Mouse (Mus musculus) activated CD4-positive, CD25-positive, alpha-beta regulatory T cell, adult 9 weeks (primary cell): ENCODE data around the gene Olfr108. TPM values are rescaled to one million over a fixed set of nuclear protein-coding genes. Genes with fewer than 3 reads are reported as not detected.

Experiments
- polyA plus RNA-seq: library from polyadenylated mRNA; unstranded; fragments of 100-300 nt; shearing (Covaris generic); gene quantifications from one replicate; pipeline ENCODE4 v1.2.1, GENCODE M21; 2017

The Olfr108 gene
- polyA plus RNA-seq = not detected

DNA sequence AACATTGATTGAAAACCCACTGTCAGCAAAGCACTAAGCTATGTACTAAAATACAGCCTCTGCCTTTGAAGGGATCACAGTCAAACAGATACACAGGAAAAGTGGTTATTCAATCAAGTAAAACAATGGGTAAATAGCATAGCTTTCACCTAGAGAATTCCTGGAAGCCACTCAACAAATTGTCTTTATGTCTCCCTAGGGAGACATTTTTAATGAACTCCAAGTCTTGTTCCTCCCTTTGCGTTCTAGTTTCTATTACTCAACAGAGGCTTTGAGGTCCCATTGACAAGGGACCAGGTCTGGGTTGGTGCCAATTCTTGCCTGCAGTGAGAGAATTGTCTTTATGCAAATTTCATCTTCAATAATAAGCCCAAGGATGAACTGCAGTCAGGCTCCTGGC is at the start of gene Olfr108:
Olfr108 (plus strand) TSS at position 301 of the 400 bp plus-strand sequence.

DNA sequence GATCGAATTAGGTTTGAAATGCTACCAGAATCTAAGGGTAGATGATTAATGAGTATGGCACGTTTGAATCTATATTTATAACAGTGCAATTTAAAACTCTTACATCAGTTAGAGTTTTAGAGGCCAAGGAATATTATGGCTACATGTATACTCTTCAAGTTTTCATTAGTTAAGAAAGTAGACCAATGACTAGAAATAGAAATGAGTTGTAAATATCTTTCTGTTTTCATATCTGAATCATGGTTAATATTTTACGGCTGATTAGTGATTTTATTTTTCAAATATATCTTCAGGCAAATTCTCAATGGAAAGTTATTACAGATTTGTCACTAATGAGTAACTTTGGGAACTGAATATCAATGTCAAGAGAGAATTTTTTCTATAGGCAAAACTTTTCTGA is 46.4 kb upstream of the Olfr108 start, which contains the start of gene Olfr107:
Olfr107 (plus strand) TSS at position 301 of the 400 bp plus-strand sequence.

DNA sequence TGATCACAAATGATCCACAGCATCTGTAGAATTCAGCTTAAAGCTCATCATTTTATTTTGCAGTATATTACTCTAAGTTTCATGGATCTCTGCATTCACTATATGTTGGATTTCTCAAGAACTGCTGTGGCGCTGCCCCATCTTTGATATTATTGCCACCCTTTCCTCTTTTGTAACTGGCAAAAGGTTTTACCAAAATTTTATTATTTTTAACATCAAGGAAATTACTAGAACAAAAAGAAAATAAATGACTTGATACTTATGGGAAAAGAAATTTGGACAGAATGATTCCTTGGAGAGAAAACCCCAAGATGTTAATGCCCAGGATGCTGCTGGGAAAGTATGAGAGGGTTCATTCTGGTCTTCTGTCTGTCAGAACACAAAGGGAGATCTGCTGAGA is 13.3 kb downstream of the Olfr108 start, which contains the start of gene Olfr109:
Olfr109 (plus strand) TSS at position 301 of the 400 bp plus-strand sequence.

DNA sequence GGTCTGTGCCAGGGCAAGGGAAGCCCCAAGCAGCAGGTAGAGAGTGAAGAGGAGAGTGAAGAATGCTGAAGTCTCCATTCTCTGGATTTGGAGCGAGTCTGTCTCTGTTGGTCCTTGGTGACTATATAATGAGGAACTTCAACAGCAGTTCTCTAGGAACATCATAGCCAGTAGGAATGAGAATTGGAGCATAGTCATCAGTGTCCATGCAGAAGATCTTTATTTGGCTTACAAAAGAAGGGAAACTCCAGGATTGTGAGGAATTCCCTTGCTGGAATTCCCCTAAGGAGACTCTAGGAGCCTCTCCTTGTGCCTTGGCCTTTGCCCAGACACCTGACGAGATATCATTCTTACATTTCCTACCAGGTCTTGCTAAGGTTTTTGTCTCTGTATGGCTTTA is 38.2 kb downstream of the Olfr108 start, which contains the start of gene H2-M2:
H2-M2 (minus strand) TSS at position 101 of the 400 bp plus-strand sequence.

DNA sequence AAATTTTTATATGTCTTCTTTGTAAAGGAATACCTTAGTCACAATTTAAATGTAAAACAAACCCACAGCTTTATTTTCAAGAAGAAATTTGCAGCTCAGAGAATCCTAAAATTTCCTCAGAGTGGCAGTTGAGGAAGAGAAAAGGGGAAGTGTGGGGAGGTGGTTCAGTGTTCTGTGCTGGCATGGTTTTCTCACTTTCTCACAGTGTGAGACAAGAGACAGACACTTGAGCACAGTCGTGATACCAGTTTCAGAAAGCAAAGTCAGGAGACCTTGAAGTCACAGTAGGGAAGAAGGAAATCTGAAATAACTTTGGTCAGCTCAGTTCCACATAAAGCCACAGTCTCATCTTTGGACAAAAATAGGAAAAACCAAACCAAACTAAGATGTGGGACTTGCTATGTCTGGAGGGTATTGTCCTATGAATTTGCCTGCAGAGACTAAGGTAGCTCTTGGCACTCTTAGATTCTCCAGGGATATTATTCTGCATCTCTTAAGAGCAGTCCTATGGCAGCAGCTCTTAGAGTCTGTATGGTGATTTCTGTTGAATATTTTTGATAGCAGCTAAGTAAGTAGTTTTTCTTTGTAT is 46.7 kb downstream of the Olfr108 start, which contains the start of gene Olfr110:
Olfr110 (plus strand) TSS at position 539 of the 589 bp plus-strand sequence.

Other genes starting within 250 kb of the Olfr108 start
- not detected for gene Olfr94, start 244.5 kb upstream of the Olfr108 start, polyA plus RNA-seq
- gene Olfr95, start 232.4 kb upstream of the Olfr108 start, polyA plus RNA-seq = not detected
- not detected for gene Olfr96, start 225.3 kb upstream of the Olfr108 start, polyA plus RNA-seq
- gene Olfr97, start 208.2 kb upstream of the Olfr108 start, polyA plus RNA-seq = not detected
- gene Olfr98, start 181.7 kb upstream of the Olfr108 start, polyA plus RNA-seq = not detected
- gene H2-M3, start 175.3 kb upstream of the Olfr108 start, polyA plus RNA-seq = 138 TPM
- 4.1 TPM for gene Olfr99, start 162.0 kb upstream of the Olfr108 start, polyA plus RNA-seq
- 0.10 TPM for gene Olfr101, start 141.2 kb upstream of the Olfr108 start, polyA plus RNA-seq
- gene Olfr102, start 128.4 kb upstream of the Olfr108 start, polyA plus RNA-seq = not detected
- gene Olfr103, start 105.8 kb upstream of the Olfr108 start, polyA plus RNA-seq = not detected
- gene Olfr104-ps, start 85.9 kb upstream of the Olfr108 start, polyA plus RNA-seq = not detected
- gene Olfr105-ps, start 66.4 kb upstream of the Olfr108 start, polyA plus RNA-seq = not detected
- not detected for gene Olfr106-ps, start 55.1 kb upstream of the Olfr108 start, polyA plus RNA-seq
- not detected for gene Olfr107, start 46.3 kb upstream of the Olfr108 start, polyA plus RNA-seq
- gene Olfr109, start 13.4 kb downstream of the Olfr108 start, polyA plus RNA-seq = not detected
- not detected for gene H2-M2, start 38.1 kb downstream of the Olfr108 start, polyA plus RNA-seq
- gene Olfr110, start 47.0 kb downstream of the Olfr108 start, polyA plus RNA-seq = not detected
- gene Olfr111, start 62.5 kb downstream of the Olfr108 start, polyA plus RNA-seq = not detected
- gene Olfr112, start 124.0 kb downstream of the Olfr108 start, polyA plus RNA-seq = not detected
- gene Olfr113, start 132.2 kb downstream of the Olfr108 start, polyA plus RNA-seq = not detected
- not detected for gene Olfr114, start 147.3 kb downstream of the Olfr108 start, polyA plus RNA-seq
- not detected for gene Olfr115, start 181.6 kb downstream of the Olfr108 start, polyA plus RNA-seq
- gene Olfr116, start 181.7 kb downstream of the Olfr108 start, polyA plus RNA-seq = not detected
- gene Olfr117, start 218.3 kb downstream of the Olfr108 start, polyA plus RNA-seq = not detected
- gene Olfr118, start 221.5 kb downstream of the Olfr108 start, polyA plus RNA-seq = not detected